Mouse (Mus musculus) adrenal gland, postnatal 4 days (tissue): Measurements from ENCODE around the gene Izumo1. TPM values are rescaled to one million over a fixed set of nuclear protein-coding genes. Genes with fewer than 3 reads are reported as not detected.
A peak's percentile ranks its signal among the peaks of the same experiment; 100 is the strongest.

ENCODE experiments used
- DNase-seq, 2 experiments: peaks; one replicate each; pipeline ENCODE4 v3.0.0; 2021 to 2022; ENCODE audit warnings: low spot score in 2 of 2, mixed read lengths in 2 of 2
- total RNA-seq, 2 experiments: library from RNA; stranded (reverse); gene quantifications; 2 replicates each; pipeline ENCODE4 v1.2.3; 2021

The Izumo1 gene
- total RNA-seq, 2 experiments from 2014 or later: 0.54 to 1.1 TPM

DNA sequence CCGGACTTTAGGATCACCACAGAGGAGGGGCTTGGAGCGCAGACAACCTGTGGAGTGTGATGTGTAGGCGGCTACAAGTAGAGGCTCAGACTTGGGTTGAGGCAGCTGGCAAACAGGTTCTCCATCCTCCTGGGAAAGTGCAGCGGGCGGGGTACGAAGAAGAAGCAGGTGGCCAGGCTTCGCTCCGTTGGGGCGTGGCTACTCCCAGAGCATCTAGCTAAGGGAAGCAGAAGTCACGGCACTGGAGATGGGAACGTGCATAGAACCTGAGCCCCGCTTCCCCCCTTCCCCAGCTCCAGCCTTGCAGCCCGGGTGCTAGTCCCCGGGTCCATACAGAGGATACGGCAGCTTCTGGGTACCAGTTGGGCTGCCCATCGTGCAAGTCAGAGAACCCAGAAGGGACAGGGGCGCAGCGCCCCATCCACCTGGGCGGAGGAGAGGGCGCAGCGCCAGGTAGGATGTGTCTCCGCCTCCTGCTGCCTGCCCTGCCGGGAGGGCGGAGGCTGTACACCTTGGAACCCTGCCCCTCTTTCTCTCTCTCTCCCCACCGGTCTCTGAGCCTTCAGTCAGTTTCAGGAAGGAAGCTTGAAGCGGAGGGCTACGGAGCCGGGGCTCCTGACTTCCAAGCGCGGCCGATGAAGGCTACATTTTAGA, 4.4 kb upstream of the Izumo1 start, which contains the start of gene Fut1:
TSS of gene Fut1 (plus strand) at position 248 of the 654 bp plus-strand sequence.
- DNase-seq: no peak

DNA sequence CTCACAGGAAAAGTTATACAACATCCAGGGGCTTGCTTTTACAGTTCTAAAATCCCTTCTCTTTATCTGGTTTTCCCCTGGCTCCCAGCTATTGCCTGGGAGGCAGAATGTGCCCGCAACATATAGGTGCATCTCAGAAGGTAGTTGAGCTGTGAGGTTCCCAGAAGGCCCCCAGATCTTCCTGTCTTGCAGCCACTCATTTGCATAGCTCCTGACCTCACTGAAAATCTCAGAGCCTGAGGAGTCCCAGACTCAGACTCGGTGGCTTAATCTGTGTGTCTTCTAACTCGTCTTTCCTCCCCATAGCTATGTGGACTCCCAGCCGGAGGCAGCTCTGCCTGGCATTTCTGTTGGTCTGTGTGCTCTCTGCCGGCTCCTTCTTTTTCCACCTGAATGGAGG, 3.3 kb upstream of the Izumo1 start:
- no peak for DNase-seq

DNA sequence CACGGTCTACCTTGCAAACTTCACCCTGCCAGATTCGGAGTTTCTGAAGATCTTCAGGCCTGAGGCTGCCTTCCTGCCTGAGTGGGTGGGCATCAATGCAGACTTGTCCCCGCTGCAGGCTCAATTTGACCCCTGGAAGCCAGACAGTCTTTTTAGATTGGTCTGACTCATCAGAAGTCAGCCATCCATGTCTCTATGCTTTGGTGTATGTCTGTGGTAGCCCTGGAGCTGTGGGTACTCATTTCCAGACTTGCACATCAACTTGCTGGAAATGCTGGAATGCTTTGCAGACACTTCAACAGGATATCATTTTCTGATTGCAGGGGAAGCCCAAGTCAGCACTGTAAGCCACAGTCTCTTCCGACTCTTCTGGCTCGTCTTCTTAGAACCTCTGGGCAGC, 2.0 kb upstream of the Izumo1 start:
- DNase-seq: no peak

DNA sequence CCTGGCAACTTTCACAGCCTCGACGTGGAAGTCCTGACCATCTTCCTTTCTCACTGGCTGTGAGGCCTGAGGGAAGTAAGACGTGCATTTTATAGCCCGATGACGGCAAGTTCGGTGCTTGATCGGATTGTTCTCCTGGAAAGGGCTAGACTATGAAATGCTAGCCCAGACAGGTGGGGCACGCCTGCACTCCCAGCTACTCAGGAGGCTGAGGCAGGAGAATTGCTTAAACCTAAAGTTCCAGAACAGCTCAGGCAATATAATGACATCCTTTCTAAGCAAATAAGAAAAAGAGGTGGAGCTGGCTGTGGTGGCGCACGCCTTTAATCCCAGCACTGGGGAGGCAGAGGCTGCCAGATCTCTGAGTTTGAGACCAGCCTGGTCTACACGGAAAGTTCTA, 1.9 kb downstream of the Izumo1 start:
- DNase-seq: no peak

DNA sequence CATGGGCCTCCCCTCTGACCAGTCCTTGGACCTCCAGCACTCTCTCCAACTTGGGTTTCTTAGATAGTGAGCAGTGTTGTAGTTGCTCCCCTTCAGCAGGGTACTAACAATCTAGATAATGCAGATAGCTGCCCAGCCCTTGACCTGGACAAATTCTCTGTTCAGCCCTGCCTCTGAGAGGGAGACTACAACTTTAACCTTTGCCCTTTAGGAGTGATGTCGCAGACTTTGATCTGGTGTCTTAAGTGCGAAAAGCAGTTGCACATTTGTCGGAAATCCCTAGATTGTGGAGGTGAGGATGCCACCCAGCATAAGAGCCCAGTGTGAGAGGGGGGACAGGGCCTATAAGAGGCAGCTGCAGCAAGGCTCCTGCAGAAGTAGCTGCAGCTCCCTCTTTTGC, 3.1 kb downstream of the Izumo1 start:
- no peak for DNase-seq

DNA sequence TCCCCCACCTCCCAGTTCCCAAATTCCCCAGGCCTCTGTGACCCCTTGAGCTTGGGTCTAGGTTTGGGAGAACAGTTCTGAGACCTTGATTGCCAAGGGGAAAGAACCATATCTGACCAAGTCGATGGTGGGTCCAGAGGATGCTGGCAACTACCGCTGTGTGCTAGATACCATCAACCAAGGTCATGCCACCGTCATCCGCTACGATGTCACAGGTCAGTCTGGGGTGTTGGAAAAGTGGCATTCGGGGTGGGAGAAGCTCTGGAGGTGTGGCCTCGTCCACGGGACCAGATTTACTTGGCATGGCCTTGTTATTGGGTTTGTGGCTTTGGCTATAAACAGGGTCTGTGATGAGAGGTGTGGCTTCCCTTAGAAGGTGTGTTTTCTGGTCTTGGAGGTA, 3.9 kb downstream of the Izumo1 start:
- DNase-seq: no peak

DNA sequence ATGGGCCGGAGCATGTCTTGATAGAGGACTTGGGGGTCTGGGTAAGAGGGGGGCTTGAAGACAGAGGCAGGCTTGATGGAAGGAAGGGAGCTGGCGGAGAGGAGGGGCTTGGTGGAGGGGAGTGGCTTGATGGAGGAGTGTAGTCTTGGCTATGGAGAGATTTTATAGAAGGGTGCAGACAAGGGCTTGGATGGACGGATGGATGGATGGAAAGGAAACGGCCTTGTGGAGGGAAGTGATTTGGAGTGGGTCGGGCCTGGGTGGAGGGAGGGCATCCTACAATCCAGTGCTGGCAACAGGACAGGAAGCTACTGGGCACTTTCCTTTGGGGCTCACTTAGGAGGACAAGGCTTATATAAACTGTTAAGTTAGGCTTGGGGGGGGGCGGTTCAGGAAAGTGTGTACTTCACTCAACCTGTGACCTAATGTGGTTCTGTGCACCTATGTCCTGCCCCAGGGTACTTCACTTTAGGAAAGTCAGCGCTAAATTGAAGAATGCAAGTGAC, 5.0 kb downstream of the Izumo1 start:
- DNase-seq: no peak

DNA sequence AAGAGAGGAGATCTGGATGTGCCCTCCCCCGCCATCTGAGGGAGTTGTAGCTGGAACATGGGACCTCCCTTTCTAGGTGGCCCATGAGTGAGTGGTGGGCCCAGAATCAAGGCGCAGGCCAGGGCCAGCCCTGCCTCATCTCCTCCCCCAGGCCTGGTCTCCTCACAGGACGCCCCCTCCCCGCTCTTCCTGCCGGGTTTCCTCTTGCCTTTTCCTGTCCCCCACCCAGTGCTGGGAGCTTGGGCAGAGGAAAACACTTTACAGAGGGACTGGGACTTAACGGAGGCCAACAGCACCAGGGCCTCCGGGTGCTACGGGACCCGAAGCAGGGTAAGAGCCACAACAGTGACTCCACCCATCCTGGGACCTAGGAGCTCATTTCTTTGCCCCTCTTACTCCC, 5.7 kb downstream of the Izumo1 start, which contains the start of gene Rasip1:
TSS of gene Rasip1 (plus strand) at position 228 of the 400 bp plus-strand sequence.
- no peak for DNase-seq

DNA sequence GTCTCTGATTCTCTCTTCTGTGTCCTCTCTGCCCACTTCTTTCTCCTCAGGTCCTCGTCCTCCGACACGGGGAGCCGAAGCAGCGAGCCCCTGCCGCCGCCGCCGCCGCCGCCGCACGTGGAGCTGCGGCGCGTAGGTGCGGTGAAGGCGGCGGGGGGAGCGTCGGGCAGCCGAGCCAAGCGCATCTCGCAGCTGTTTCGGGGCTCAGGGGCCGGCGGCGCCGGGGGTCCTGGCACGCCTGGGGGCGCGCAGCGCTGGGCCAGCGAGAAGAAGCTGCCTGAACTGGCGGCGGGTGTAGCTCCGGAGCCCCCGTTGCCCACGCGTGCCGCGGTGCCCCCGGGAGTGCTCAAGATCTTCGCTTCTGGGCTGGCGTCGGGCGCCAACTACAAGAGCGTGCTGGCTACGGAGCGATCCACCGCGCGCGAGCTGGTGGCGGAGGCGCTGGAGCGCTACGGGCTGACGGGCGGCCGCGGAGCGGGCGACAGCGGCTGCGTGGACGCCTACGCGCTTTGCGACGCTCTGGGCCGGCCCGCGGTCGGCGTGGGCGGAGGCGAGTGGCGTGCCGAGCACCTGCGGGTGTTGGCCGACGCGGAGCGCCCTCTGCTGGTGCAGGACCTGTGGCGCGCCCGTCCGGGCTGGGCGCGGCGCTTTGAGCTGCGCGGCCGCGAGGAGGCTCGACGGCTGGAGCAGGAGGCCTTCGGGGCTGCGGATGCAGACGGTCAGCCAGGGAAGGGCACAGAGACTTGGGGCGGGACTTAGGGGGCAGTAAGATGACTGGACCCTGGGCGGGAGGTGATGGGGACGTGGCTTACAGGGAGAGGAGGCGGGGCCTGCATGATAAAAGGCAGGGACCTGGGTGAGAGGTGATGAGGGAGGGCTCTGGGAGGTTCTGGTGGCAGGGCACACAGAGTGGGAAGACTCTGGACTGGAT, 7.0 kb downstream of the Izumo1 start:
- peak; percentile 82 to 84 for DNase-seq

DNA sequence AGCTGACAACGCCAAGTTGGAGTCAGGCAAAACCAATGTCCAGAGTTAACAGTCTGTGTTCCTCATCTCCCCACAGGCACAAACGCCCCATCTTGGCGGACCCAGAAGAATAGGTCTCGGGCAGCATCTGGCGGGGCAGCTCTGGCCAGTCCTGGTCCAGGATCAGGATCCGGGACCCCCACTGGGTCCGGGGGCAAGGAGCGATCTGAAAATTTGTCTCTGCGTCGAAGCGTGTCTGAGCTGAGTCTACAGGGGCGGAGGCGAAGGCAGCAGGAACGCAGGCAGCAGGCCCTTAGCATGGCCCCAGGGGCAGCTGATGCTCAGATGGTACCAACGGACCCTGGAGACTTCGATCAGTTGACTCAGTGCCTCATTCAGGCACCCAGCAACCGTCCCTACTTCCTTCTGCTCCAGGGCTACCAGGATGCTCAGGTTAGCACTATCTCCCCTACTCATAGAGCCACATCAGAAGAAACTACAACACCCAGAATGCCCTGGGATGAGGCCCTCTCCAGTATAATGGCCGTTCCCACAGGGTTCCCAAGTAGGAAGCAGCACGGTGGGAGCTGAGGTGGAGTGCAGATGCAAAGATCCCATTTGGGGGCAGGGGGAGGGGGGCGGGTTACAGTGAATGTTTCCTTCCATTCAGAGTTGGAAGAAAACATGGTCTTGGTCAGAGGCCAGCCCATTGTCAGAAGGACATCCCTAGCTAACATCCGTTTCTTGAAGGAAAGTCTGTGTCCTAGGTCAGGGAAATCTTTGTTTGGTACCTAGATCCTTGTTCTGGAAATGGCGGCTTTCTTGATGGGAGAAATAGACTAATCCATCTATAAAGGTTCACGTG, 8.7 kb downstream of the Izumo1 start:
- DNase-seq: no peak

DNA sequence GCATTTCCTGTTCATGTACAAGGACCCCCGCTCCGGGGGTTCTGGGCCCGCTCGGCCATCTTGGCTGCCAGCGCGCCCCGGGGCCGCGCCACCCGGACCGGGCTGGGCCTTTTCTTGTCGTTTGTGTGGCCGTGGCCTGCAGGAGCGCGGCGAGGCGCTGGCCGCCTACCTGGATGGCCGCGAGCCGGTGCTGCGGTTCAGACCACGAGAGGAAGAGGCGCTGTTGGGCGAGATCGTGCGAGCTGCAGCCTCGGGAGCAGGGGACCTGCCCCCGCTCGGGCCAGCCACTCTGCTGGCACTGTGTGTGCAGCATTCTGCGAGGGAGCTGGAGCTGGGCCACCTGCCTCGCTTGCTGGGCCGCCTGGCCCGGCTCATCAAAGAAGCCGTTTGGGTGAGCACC, 10.9 kb downstream of the Izumo1 start:
- DNase-seq: no peak

DNA sequence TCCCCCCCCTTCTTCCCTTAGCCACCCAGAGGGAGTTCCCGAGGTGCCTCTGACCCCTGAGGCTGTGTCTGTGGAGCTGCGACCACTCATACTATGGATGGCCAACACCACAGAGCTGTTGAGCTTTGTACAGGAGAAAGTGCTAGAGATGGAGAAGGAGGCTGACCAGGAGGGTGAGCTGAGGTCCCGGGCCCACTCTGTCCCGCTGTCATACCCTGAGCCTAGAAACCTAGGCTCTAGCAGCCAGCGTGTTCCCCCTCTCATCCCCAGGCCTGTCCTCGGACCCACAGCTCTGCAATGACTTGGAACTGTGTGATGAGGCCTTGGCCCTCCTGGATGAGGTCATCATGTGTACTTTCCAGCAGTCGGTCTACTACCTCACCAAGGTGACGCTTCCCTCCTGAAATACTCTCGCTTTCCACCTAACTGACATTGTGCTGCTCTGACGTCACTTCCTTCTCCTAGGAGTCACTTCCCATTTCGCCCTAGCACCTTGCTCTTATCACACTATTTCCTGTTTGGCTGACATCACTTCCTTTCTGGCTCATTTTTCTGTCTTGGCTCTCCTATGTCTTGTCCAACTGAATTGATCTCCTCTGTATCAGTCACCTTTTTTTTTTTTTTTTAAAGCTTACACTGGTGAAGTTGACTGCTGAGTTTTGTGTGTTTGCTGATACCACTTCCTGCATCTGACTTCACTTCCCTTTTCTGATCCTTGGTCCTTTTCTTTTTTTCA, 13.5 kb downstream of the Izumo1 start:
- DNase-seq: no peak

DNA sequence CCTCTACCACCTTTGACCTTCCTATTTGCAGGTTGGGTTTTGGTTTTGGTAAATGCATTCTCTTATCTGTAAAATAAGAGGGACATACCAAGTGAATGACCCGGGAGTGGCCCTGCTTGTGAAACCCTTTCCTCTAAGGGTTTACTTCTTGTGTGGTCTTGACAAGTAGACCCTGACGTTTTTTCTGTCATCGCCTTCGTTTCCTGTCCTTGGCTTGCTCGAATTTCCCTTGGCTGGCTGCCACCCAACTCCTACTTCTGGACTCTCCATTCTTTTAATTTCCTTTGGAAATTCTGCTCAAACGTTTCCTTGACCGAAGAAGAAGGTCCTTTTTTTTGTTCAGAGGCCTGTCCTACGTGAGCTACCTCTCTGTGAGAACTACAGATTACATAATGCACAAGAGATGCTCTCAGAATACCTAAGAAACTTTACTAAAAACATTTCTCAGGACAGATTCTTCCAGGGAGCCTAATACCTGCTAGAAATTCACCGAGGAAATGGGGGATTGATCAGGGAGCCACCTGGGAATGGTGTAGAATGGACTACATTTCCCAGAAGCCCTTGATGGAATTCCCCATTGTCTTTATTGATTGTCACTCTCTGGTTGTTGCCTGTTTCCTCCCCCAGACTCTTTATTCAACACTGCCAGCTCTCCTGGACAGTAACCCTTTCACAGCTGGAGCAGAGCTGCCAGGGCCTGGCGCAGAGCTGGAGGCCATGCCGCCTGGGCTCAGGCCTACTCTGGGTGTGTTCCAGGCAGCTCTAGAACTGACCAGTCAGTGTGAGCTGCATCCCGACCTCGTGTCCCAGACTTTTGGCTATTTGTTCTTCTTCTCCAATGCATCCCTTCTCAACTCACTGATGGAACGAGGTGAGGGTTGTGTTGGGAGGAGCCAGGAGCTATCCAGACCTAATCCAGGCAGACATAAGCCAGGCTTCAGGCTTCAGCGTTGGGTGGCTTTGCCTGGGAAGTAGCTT, 14.4 kb downstream of the Izumo1 start:
- no peak for DNase-seq

DNA sequence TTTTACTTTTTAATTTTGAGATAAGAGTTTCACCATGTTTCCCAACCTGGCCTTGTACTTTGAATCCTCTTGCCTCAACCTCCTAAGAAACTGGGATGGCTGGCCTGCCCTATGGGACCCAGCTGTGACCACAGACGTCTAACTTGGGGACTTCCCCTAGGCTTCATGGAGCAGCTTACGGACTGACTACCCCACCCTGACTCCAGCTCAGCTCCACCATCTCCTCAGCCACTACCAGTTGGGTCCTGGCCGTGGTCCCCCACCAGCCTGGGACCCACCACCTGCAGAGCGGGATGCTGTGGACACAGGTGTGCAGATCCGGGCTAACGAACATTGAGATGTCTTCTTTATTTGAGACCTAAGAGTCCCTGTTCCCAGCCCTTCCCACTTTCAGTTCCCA, 16.1 kb downstream of the Izumo1 start:
- no peak for DNase-seq

DNA sequence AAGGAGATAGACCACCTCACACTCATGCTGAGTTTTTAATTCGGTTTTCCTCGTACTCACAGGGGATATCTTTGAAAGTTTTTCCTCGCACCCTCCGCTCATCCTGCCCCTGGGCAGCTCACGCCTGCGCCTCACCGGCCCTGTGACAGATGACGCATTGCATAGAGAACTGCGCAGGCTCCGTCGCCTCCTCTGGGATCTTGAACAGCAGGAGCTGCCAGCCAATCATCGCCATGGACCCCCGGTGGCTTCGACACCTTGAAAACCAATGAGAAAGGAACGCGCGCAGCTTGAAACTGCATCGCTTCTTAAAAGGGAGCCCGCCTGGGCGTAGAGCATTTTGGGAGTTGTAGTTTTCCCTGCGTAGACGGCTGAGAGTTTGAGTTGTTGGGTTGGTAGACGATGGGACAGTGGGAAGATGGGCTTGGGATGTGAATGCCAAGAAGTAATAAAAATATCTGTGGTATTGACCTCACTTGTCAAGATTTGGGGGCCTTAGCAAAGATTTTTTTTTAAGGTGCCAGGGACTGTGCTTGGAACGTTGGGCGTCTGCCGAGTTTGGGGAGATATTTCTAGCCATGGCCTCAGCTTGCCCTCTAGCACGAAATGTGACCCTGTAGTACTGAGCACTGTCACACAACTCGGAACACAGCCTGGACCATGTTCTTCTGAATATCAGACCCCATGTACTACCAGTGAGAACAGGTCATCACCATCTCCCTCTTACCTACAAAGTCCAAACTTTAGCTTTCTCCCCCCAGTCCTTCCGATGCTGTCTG, 17.2 kb downstream of the Izumo1 start:
- peak; percentile 70 to 78 for DNase-seq

DNA sequence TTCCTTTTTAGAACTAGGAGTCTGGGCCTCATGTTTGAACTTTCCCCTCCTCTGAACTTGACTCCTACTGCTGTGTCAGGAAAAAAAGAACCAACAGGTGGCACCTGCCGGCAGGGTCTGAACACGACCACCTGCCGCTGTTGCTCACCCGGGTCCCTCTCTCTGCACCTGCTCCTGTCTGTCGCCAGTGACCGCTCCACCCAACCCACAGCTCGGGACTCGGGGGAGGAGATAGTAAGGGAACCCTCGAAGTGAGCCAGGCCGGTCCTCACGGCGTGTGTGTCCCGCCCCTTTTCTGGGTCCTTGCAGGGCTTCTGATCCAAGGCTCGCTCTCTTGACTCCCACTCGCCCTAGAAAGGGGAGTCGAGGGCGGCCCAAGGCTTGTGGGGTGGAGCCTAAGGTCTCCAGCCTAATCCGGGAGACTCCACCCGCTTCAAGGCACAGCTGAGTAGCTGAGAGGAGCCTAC, 18.0 kb downstream of the Izumo1 start, which contains the start of gene Mamstr:
TSS of gene Mamstr (plus strand) at position 417 of the 467 bp plus-strand sequence.
- DNase-seq: no peak

DNA sequence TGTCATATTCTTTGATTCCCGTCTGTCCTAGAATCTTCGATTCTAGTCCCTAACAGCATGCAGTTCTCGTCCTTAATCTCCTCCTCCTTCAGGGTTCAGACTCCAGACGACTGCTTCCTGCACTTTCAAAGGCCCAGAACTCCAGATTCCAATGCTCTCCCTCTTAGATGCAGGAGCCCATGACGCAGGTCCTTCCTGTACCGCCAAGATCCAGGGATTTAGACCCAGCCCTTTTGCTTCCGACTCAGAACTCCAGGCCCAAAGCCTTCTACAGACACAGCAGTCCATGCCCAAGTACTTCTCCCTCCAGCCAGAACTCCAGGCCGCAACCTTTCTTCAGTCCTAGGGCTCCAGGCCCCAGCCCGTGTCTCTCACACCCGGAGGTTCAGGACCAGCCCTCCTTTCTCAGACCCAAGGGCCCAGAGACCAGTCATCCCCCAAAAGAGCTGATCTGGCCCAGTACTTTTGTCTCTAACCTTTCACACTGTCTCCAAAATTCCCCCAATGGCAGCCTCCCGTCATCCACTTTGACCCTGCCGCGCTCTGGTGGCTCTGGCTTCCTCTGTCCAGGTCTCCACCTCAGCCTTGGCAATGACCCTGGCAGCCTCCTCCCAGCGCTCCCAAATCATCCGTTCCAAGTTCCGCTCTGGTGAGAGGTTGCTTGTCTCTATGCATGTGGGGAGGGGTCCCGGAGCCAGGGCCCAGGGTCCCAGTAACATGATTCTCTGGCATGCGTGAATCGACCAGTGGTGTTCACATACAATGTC, 18.8 kb downstream of the Izumo1 start:
- no peak for DNase-seq
